Mouse (Mus musculus): ENCODE measurements around the gene Gm17467. TPM values are rescaled to one million over a fixed set of nuclear protein-coding genes. Genes with fewer than 3 reads are reported as not detected.
"Not testable (repeated sequence)": the region's sequence is repeated elsewhere in the genome, so short reads cannot be mapped to it uniquely, and the experiment has no call there.

Gm17467 gene
- not detected for total RNA-seq (2021)
- long read RNA-seq = 0 reads

DNA sequence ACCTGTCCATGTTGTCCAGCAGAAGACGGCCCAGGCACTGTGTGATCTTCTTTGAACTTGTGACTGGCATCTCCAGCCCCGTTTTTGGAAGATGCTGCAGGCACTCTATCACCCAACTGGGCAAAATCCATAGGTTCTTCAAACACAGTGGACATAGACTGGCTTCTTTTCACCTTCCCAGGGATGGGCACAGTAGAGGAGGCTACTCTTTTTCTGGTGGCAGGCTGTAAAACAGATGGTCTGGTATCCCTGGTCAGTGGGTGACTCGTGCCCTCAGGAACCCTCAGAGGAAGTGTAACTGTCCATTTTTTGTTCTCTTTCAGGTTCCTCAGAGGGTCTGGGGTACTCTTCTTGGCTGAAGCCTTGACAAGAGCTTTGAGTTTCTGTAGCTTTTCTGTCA lies at the start of gene Gm17467:
Gm17467 (minus strand) TSS at position 101 of the 400 bp plus-strand sequence.
- not testable (repeated sequence) for DNase-seq (ENCODE audit: low spot score in 2 of 2)

Other genes starting within 250 kb of the Gm17467 start
- gene Cldn34c2, start 123.1 kb downstream of the Gm17467 start, total RNA-seq (2021) = 1 to 10 TPM in 1 of 2 experiments, not detected in 1; 1.4 TPM
- gene Cldn34c3, start 88.9 kb upstream of the Gm17467 start, total RNA-seq (2021) = not detected